Mouse (Mus musculus): ENCODE data around the gene Gm36864. TPM values are rescaled to one million over a fixed set of nuclear protein-coding genes. Genes with fewer than 3 reads are reported as not detected.
A peak's percentile ranks its signal among the peaks of the same experiment; 100 is the strongest.

The Gm36864 gene
- total RNA-seq, 2 experiments from 2014 or later: not detected

GRCm38 (mm10) chr7:44253023-44253616 lies 17.1 kb downstream of the Gm36864 start:
- DNase-seq (ENCODE audit: low spot score in 2 of 2): no peak
- intact Hi-C loops (cut with DNase I): no loop called here

GRCm38 (mm10) chr7:44254930-44255329 lies 19.0 kb downstream of the Gm36864 start:
- intact Hi-C loops (cut with DNase I): loop anchor here (5.0 kb wide), 1 partner anchor 222 kb away; no protein-coding TSS in a partner anchor

DNA sequence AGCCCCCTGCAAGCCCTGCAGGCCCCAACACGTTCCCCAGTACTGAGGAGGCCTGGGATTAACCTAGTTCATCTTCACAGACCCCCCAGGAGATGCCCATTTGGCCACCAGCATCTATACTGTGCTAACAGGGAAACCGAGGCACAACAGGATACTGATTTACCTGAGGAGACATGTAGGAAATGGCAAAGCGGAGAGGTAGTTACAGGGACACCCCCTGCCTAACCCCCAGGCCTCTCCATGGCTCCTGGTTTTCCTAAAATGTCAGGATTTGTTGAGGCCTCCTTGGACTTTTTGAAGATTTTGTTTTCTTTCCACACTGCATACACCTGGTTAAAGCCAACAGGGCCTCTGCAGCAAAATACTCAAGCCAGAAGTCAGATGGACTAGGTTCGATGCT lies 21.3 kb downstream of the Gm36864 start, which contains the start of gene Acp4:
Gene Acp4, minus strand, starts transcription at position 101 of the 400 bp plus-strand sequence.
- intact Hi-C loops (cut with DNase I): loop anchor here (5.0 kb wide), 1 partner anchor 220 kb away; no protein-coding TSS in a partner anchor

More at GRCm38 (mm10) chr7:44254930-44255329, 19.0 kb downstream of the Gm36864 start:
- DNase-seq (ENCODE audit: low spot score in 2 of 2): no peak

GRCm38 (mm10) chr7:44260410-44260809 lies 24.4 kb downstream of the Gm36864 start:
- intact Hi-C loops (cut with DNase I): loop anchor here (5.0 kb wide), 1 partner anchor 57 kb away; no protein-coding TSS in a partner anchor
- no peak for DNase-seq (ENCODE audit: low spot score in 2 of 2)

More for the DNA sequence above, 21.3 kb downstream of the Gm36864 start, which contains the start of gene Acp4:
- DNase-seq (ENCODE audit: low spot score in 2 of 2): no peak

DNA sequence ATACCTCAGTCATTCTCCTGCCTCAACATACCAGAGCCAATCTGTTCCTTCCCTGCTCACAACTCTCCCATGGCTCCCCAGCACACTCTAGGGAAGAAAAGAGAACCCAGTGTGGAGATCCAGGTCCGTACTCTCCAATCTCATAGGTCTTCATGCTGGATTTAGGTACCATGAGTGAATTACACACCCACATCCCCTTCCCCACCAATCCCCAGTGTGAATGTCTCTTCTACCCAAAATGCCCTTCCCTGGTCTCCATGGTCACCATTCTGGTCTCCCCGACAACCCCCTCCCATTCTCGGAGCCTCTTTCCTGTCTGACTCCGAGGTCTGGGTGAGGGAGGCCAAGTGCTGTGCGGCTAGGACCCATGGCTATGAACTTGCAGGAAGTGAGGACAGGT lies 25.2 kb downstream of the Gm36864 start, which contains the start of gene Gm15517:
Gene Gm15517, plus strand, starts transcription at position 301 of the 400 bp plus-strand sequence.
- no peak for DNase-seq (ENCODE audit: low spot score in 2 of 2)
- intact Hi-C loops (cut with DNase I): loop anchor here (5.0 kb wide), 1 partner anchor 56 kb away; no protein-coding TSS in a partner anchor

DNA sequence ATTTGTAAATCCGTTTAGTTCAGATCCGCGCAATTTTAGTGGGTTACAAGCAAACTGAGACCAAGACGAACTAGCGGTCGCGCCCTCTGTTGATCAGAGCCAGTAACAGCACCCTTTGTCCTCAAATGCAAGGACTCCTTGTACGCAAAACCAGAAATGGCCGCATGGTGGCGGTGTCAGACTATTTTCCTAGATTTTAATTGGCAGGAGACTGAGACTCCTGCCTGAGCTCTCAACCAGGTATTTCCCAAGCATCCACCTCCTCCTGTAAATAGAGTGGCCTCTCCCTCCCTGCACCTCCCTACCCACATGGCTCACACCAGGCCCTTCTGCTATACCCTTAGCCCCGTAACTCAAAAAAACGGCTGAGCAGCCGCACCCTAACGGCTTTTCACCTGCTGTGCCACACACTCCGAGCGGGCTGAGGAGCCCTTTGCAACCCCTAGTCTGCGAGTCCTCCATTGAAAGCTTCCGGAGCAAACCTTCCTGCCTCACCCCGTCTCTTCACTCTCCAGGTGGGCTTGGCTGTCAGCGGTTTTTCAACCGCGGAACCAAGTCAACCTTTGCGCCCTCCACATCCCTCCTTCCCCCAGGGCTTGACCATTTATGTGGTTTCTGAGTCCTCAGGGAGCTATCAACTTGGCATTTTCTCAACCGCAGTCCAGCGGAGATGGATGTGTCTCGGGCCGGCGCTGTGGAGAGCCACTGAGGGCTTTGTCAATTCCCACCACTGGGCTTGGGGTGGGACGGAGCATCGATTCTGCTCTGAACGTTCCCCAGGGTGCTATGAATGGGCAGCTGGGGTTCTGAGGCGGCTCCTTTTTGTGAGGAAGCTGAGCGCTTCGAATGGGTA lies 27.0 kb downstream of the Gm36864 start:
- intact Hi-C loops (cut with DNase I): loop anchor here (1.0 to 5.0 kb wide), 2 partner anchors 54 to 88 kb away; no protein-coding TSS in a partner anchor
- peak; percentile 97 to 99 for DNase-seq (ENCODE audit: low spot score in 2 of 2)

- DNase-seq (ENCODE audit: low spot score in 2 of 2): no peak
- intact Hi-C loops (cut with DNase I): no loop called here
These were observed 32.1 kb downstream of the Gm36864 start for GRCm38 (mm10) chr7:44268117-44268516.

- no peak for DNase-seq (ENCODE audit: low spot score in 2 of 2)
- intact Hi-C loops (cut with DNase I): no loop called here
These were observed 33.4 kb downstream of the Gm36864 start for GRCm38 (mm10) chr7:44269397-44269796.

- DNase-seq (ENCODE audit: low spot score in 2 of 2): peak in 1 of 2 experiments; percentile 8
- intact Hi-C loops (cut with DNase I): no loop called here
These were observed 35.3 kb downstream of the Gm36864 start for GRCm38 (mm10) chr7:44271309-44271708.

GRCm38 (mm10) chr7:44272546-44272945 lies 36.6 kb downstream of the Gm36864 start:
- DNase-seq (ENCODE audit: low spot score in 2 of 2): no peak
- intact Hi-C loops (cut with DNase I): no loop called here

GRCm38 (mm10) chr7:44273446-44273845 lies 37.5 kb downstream of the Gm36864 start:
- intact Hi-C loops (cut with DNase I): no loop called here

DNA sequence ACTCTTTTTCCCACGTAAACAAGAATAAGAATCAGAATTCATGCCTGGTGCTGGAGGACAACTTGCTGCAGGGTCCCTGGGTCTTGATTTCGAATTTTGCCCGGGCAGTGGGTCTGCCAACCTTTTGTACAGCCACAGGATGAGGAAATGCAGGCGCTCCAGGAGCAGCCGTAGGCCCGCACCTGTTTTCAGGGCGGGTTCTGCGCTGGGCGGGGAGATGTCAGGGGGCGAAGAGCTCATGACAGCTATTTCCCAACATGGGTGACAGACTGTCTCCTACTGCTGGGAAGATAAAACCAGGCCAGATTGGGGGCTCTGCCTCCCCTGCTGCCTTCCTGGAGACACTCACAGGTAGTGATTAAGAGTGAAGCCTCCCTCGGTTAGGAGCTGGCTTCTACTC lies 38.1 kb downstream of the Gm36864 start:
- intact Hi-C loops (cut with DNase I): no loop called here
- no peak for DNase-seq (ENCODE audit: low spot score in 2 of 2)

More at GRCm38 (mm10) chr7:44273446-44273845, 37.5 kb downstream of the Gm36864 start:
- no peak for DNase-seq (ENCODE audit: low spot score in 2 of 2)

- DNase-seq (ENCODE audit: low spot score in 2 of 2): no peak
- intact Hi-C loops (cut with DNase I): no loop called here
These were observed 39.6 kb downstream of the Gm36864 start for GRCm38 (mm10) chr7:44275546-44275945.

DNA sequence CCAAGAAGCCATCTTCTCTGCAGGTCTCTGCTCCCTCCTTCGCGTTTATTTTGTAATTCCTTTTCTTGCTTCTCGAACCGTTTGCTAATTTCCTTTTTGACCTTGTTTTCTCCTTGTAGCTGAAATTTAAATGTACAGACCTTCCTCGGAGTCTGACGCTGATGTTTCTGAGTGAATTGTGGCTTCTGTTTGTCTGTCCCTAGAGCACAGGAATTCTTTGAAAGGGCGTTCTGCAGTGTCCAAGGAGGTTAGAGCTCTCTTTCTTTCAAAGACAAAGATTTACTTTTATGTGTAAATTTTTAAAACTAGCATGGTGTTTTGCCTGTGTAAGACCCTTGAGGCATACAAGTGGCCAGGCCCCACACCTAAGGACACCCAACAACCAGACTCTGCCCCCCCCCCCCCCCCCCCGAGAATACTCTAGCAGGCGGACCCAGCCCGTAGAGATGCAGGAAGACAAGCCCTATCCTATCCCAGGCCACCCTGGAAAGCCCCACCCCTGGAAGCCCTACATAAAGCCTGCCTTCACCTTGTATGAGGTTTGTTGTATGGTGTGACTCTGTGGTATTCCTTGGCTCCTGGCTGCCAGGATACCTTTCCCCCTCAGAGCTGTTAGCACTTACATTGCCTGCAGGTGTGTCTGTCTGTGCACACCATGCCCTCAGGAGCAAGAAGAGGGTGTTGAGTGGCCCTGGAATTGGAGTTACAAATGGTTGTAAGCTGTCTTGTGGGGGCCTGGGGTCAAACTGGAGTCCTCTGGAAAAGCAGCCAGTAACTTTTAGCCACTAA lies 40.7 kb downstream of the Gm36864 start:
- intact Hi-C loops (cut with DNase I): no loop called here
- no peak for DNase-seq (ENCODE audit: low spot score in 2 of 2)

DNA sequence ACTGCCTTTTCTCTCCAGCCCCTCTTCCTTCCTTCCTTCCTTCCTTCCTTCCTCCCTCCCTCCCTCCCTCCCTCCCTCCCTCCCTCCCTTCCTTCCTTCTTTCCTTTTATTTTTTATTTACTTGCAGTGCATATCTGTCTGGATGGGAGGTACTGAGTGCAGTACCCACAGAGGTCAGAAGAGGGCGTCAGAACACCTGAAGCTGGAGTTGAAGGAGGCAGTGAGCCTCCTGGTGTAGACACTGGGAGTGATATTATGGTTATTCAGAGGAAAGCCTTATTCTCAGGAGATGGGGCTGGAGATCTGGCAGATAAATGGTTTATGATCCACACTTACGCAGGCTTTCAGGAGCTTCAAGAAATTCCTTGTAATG lies 41.3 kb downstream of the Gm36864 start:
- intact Hi-C loops (cut with DNase I): no loop called here
- DNase-seq (ENCODE audit: low spot score in 2 of 2): peak; percentile 67 to 75

GRCm38 (mm10) chr7:44280959-44281358 lies 45.0 kb downstream of the Gm36864 start:
- intact Hi-C loops (cut with DNase I): no loop called here
- DNase-seq (ENCODE audit: low spot score in 2 of 2): no peak

DNA sequence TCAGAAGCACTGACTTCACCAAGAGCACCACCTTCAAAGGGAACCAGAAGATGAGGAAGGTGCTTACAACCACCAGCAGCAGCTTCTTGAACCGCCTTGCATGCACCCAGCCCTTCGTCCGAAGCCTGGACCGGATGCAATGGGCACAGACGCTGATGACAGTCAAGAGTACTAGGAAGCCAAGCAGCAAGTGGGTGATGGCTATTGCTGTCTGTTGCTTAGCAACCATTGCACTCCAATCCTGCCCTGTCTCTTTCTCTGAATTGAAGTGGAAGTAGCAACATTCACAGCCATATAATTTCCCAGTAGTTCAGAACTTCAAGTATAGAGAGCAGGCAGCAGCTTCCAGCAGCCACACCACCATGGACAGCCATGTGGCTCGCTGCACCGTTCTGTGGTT lies 45.6 kb downstream of the Gm36864 start:
- no peak for DNase-seq (ENCODE audit: low spot score in 2 of 2)
- intact Hi-C loops (cut with DNase I): no loop called here

- intact Hi-C loops (cut with DNase I): no loop called here
- DNase-seq (ENCODE audit: low spot score in 2 of 2): no peak
These were observed 51.8 kb downstream of the Gm36864 start for GRCm38 (mm10) chr7:44287760-44288159.

- no peak for DNase-seq (ENCODE audit: low spot score in 2 of 2)
- intact Hi-C loops (cut with DNase I): no loop called here
These were observed 55.0 kb downstream of the Gm36864 start for GRCm38 (mm10) chr7:44290986-44291385.

Measured in left cerebral cortex, postnatal 14 days (tissue).